Mouse (Mus musculus) adrenal gland, adult 2 months (tissue): ENCODE data around the gene Ccdc60. TPM values are rescaled to one million over a fixed set of nuclear protein-coding genes. Genes with fewer than 3 reads are reported as not detected.

Experiments
- polyA plus RNA-seq: library from polyadenylated mRNA; depleted of rRNA; stranded (reverse); fragments of >200 nt; gene quantifications from 2 replicates; pipeline ENCODE4 v1.2.3, GENCODE M21; 2012; rRNA removed
- total RNA-seq, 2 experiments: library from RNA; stranded (reverse); gene quantifications; 2 replicates each; pipeline ENCODE4 v1.2.3; 2021

Gene Ccdc60
- total and polyA plus RNA-seq, 3 experiments: not detected

Other genes with a start within 250 kb of the Ccdc60 start
- gene Tmem233, start 205.7 kb downstream of the Ccdc60 start, total RNA-seq: not detected
- not detected in 2 replicates for gene Tmem233, start 205.7 kb downstream of the Ccdc60 start, polyA plus RNA-seq
- gene Hspb8, start 133.9 kb upstream of the Ccdc60 start, total RNA-seq: 100 to 1,000 TPM; 137 to 190 TPM
- 137 and 140 TPM in 2 replicates for gene Hspb8, start 133.9 kb upstream of the Ccdc60 start, polyA plus RNA-seq